Mouse (Mus musculus) forebrain, embryonic 13.5 days (tissue): ENCODE measurements around the gene Il6st. TPM values are rescaled to one million over a fixed set of nuclear protein-coding genes. Genes with fewer than 3 reads are reported as not detected.

ENCODE experiments used
- ATAC-seq: fragments of 200-750 bp; cut with Nextera tagmentation; 2 replicates; pipeline ENCODE4 v1.8.0; 2017
- H3K27ac ChIP-seq: fragments of 300-500 bp; sonication (generic); 2 replicates; pipeline ENCODE4 v1.5.1; 2015; ENCODE audit warnings: inconsistent platforms, mild to moderate bottlenecking, moderate library complexity
- H3K27me3 ChIP-seq: fragments of 300-500 bp; sonication (generic); 2 replicates; pipeline ENCODE4 v1.6.1; 2015; ENCODE audit warnings: mild to moderate bottlenecking, inconsistent platforms
- H3K36me3 ChIP-seq: fragments of 300-500 bp; sonication (generic); 2 replicates; pipeline ENCODE4 v1.6.1; 2015; ENCODE audit warnings: mild to moderate bottlenecking, inconsistent platforms; ENCODE audit not compliant: poor library complexity, severe bottlenecking
- H3K4me1 ChIP-seq: fragments of 300-500 bp; sonication (generic); 2 replicates; pipeline ENCODE4 v1.6.1; 2015; ENCODE audit warnings: inconsistent platforms
- H3K4me2 ChIP-seq: fragments of 300-500 bp; sonication (generic); 2 replicates; pipeline ENCODE4 v1.6.1; 2015; ENCODE audit warnings: inconsistent platforms, mild to moderate bottlenecking, moderate library complexity
- H3K4me3 ChIP-seq: fragments of 300-500 bp; sonication (generic); 2 replicates; pipeline ENCODE4 v1.5.1; 2015; ENCODE audit warnings: mild to moderate bottlenecking, inconsistent platforms
- H3K9ac ChIP-seq: fragments of 300-500 bp; sonication (generic); 2 replicates; pipeline ENCODE4 v1.6.1; 2015; ENCODE audit warnings: mild to moderate bottlenecking, inconsistent platforms
- H3K9me3 ChIP-seq: fragments of 300-500 bp; sonication (generic); replicated peaks from 2 replicates; pipeline ENCODE4 v1.6.1; 2016; ENCODE audit warnings: inconsistent platforms
- WGBS: fragments of 180-500 bp; shearing (Covaris S2); methylation state at CpG from one replicate; pipeline ENCODE4 v1.1.7; 2015; 5-methylcytosine and 5-hydroxymethylcytosine counted together
- polyA plus RNA-seq: library from polyadenylated mRNA; unstranded; fragments of >200 nt; fragmentation: Nextera tagmentation; extraction: Ambion mirVana; gene quantifications from 2 replicates; pipeline ENCODE4 v1.2.1, GENCODE M21; 2015

Il6st gene
- polyA plus RNA-seq, 1 experiment from 2014 or later, result 11.0 TPM

DNA sequence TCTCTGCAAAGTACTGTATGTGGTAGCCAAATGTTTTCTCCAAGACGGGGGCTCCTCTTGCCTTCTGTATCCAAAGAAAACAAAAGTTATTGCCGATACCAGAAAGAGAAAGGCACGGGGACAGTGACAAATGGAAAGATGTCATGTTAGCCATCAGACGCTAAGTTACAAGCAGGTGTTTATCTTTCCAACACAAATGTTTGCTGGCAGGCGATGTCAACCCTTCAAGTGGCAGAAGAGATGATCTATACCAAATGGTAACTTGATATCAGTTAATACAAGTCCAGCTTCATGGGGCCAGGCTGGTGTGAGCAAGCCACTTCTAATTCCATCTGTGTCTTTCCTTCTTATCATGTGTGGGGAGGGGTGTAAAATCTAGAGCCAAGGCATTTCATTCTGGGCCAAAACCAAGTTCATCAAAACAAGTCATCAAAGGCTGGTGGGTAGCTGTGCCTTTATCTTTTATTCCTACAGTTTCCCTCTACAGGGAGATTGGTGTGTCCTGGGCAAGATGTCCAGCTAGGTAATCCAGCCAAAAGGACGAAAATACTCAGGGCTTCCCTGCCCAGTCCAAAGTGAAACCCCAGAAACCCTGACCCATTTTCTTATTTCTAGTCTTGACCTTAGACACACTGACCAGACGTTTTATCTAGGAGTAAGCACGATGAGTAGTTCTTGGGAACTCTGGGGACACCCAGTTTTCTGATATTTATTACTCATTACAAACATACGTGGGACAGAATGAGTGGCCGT, 77.5 kb downstream of the Il6st start:
- Histone ChIP-seq H3K36me3 (no peaks in the 10 kb centered on the region), H3K9me3 (no peaks in the 10 kb centered on the region), H3K4me1 (no peaks in the 10 kb centered on the region), H3K4me3 (no peak overlapping the region), H3K4me2 (no peak overlapping the region), H3K27me3 (no peaks in the 10 kb centered on the region), H3K9ac (no peak overlapping the region), H3K27ac (no peak overlapping the region)
- ATAC-seq, result no peak
- 87% methylated on average over 10 of the region's 10 CpGs for WGBS

- no peak overlapping the region for H3K4me3 ChIP-seq
- H3K27ac ChIP-seq, result no peak overlapping the region
- no peaks in the 10 kb centered on the region for H3K36me3 ChIP-seq
- H3K9me3 ChIP-seq, result no peaks in the 10 kb centered on the region
- 93% methylated on average over 7 of the region's 7 CpGs for WGBS
- H3K4me1 ChIP-seq, result no peaks in the 10 kb centered on the region
- no peak overlapping the region for H3K9ac ChIP-seq
- no peak overlapping the region for H3K4me2 ChIP-seq
- no peak for ATAC-seq
- H3K27me3 ChIP-seq, result no peaks in the 10 kb centered on the region
Measured at GRCm38 (mm10) chr13:112551641-112552548, 88.0 kb downstream of the Il6st start.

DNA sequence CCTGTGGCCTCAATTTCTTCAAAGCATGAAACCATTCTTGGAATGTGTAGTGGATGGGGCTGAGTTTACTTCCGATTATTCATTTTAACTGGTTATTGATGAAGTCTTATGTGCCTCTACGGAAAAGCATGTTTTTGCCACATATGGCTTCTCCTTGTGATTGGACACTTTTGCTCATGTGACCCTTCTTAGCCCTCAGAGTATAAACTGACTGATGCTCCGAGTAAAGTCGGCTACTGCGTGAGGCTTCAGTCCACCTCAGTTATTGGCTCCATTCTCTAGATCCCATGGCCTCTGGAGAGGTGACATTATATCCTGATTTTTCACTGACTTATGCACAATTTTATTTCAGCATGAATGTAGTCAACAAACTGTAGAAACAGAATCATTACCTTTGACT, 89.4 kb downstream of the Il6st start:
- no peak overlapping the region for H3K9ac ChIP-seq
- no peaks in the 10 kb centered on the region for H3K27me3 ChIP-seq
- H3K9me3 ChIP-seq, result no peaks in the 10 kb centered on the region
- ATAC-seq, result no peak
- no peak overlapping the region for H3K4me3 ChIP-seq
- no peaks in the 10 kb centered on the region for H3K4me1 ChIP-seq
- H3K4me2 ChIP-seq, result no peak overlapping the region
- 93% methylated on average over 5 of the region's 5 CpGs for WGBS
- no peaks in the 10 kb centered on the region for H3K36me3 ChIP-seq
- H3K27ac ChIP-seq, result no peak overlapping the region

DNA sequence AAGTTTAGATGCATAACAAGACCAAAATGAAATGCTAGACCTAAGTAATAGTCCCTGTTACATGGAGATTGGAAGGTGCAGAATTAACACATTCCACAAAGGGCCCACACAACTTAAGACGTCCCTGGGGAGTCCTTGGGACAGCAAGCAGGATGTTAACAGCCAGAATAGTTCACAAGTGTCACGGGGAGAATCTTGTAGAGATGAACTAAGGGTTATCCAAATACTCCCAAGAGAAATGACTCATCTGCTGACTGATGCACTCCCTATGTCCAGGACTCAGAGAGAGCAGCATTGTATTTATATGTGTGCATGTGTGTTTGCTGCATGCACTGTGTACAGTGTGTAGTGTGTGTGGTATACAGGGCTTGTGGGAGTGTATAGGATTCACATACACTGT, 92.6 kb downstream of the Il6st start:
- no peaks in the 10 kb centered on the region for H3K36me3 ChIP-seq
- H3K9me3 ChIP-seq, result no peaks in the 10 kb centered on the region
- no peak overlapping the region for H3K4me2 ChIP-seq
- no peaks in the 10 kb centered on the region for H3K27me3 ChIP-seq
- no peak overlapping the region for H3K9ac ChIP-seq
- no peak for ATAC-seq
- WGBS, result 65% methylated on average over 2 of the region's 2 CpGs
- no peak overlapping the region for H3K4me3 ChIP-seq
- H3K27ac ChIP-seq, result no peak overlapping the region
- no peaks in the 10 kb centered on the region for H3K4me1 ChIP-seq

Other genes with a start within 250 kb of the Il6st start
- gene Ankrd55, start 175.6 kb upstream of the Il6st start, polyA plus RNA-seq, result 1.3 and 1.7 TPM in 2 replicates
- gene Il31ra, start 130.3 kb downstream of the Il6st start, polyA plus RNA-seq, result 0.36 and 0.48 TPM in 2 replicates
- 0.75 and 0.87 TPM in 2 replicates for gene Ddx4, start 188.4 kb downstream of the Il6st start, polyA plus RNA-seq
- gene Slc38a9, start 196.7 kb downstream of the Il6st start, polyA plus RNA-seq, result 25.1 and 26.6 TPM in 2 replicates